Mouse (Mus musculus) stomach, embryonic 15.5 days (tissue): Measurements from ENCODE around the gene Ankrd28. TPM values are rescaled to one million over a fixed set of nuclear protein-coding genes. Genes with fewer than 3 reads are reported as not detected.

Experiments used
- ATAC-seq: fragments of 200-750 bp; cut with Nextera tagmentation; 2 replicates; pipeline ENCODE4 v1.8.0; 2017; ENCODE audit warnings: low read depth, moderate number of reproducible peaks, moderate TSS enrichment; ENCODE audit not compliant: insufficient read depth, low FRiP score
- H3K27ac ChIP-seq: fragments of 300-500 bp; sonication (generic); 2 replicates; pipeline ENCODE4 v1.5.1; 2015; ENCODE audit warnings: mild to moderate bottlenecking, inconsistent platforms
- H3K27me3 ChIP-seq: fragments of 300-500 bp; sonication (generic); replicated peaks from 2 replicates; pipeline ENCODE4 v1.6.1; 2015; ENCODE audit warnings: inconsistent platforms
- H3K36me3 ChIP-seq: fragments of 300-500 bp; sonication (generic); 2 replicates; pipeline ENCODE4 v1.6.1; 2015; ENCODE audit warnings: inconsistent platforms
- H3K4me1 ChIP-seq: fragments of 300-500 bp; sonication (generic); 2 replicates; pipeline ENCODE4 v1.6.1; 2015; ENCODE audit warnings: inconsistent platforms
- H3K4me2 ChIP-seq: fragments of 300-500 bp; sonication (generic); 2 replicates; pipeline ENCODE4 v1.6.1; 2015; ENCODE audit warnings: mild to moderate bottlenecking, inconsistent platforms
- H3K4me3 ChIP-seq: fragments of 300-500 bp; sonication (generic); replicated peaks from 2 replicates; pipeline ENCODE4 v1.5.1; 2015; ENCODE audit warnings: inconsistent platforms
- H3K9ac ChIP-seq: fragments of 300-500 bp; sonication (generic); 2 replicates; pipeline ENCODE4 v1.6.1; 2015; ENCODE audit warnings: inconsistent platforms
- H3K9me3 ChIP-seq: fragments of 300-500 bp; sonication (generic); 2 replicates; pipeline ENCODE4 v1.6.1; 2016; ENCODE audit warnings: inconsistent platforms
- WGBS: fragments of 180-500 bp; shearing (Covaris S2); methylation state at CpG from one replicate; pipeline ENCODE4 v1.1.7; 2015; 5-methylcytosine and 5-hydroxymethylcytosine counted together
- polyA plus RNA-seq: library from polyadenylated mRNA; unstranded; fragments of >200 nt; fragmentation: Nextera tagmentation; extraction: Ambion mirVana; gene quantifications from 2 replicates; pipeline ENCODE4 v1.2.1, GENCODE M21; 2015

The Ankrd28 gene
- polyA plus RNA-seq, 1 experiment from 2014 or later, result 6.9 TPM

- H3K27ac ChIP-seq, result peak overlapping the region; percentile 94; the same call in 1 of the 2 replicates
- H3K27me3 ChIP-seq, result no peaks in the 10 kb centered on the region
- no peaks in the 10 kb centered on the region for H3K9me3 ChIP-seq
- ATAC-seq, result no peak
- no peaks in the 10 kb centered on the region for H3K36me3 ChIP-seq
- 6% methylated on average over 7 of the region's 7 CpGs for WGBS
- 0 out of 2 replicates have a peak, but pooled peaks cover 4% of the 10 kb centered on the region for H3K4me1 ChIP-seq
- peak overlapping the region; percentile 92 for H3K4me3 ChIP-seq
- peak overlapping the region; percentile 90 for H3K4me2 ChIP-seq
- peak overlapping the region; percentile 45; the same call in 1 of the 2 replicates for H3K9ac ChIP-seq
These were observed 890 bp upstream of the Ankrd28 start for GRCm38 (mm10) chr14:31831370-31831712.

- peak overlapping the region; percentile 83 for H3K9ac ChIP-seq
- H3K4me2 ChIP-seq, result peak overlapping the region; percentile 84
- peak overlapping the region; percentile 92 for H3K4me3 ChIP-seq
- WGBS, result under 1% methylated on average over 78 of the region's 97 CpGs
- H3K27me3 ChIP-seq, result no peaks in the 10 kb centered on the region
- peak overlapping the region; percentile 94 for H3K27ac ChIP-seq
- no peaks in the 10 kb centered on the region for H3K9me3 ChIP-seq
- peak; percentile 40 for ATAC-seq
- no peaks in the 10 kb centered on the region for H3K36me3 ChIP-seq
- 0 out of 2 replicates have a peak, but pooled peaks cover 4% of the 10 kb centered on the region for H3K4me1 ChIP-seq
These were observed 489 bp downstream of the Ankrd28 start for GRCm38 (mm10) chr14:31829761-31830562.

GRCm38 (mm10) chr14:31827221-31827620 is 3.2 kb downstream of the Ankrd28 start:
- Histone ChIP-seq H3K4me3 (no peak overlapping the region), H3K27ac (no peak overlapping the region), H3K27me3 (no peaks in the 10 kb centered on the region), H3K4me1 (0 out of 2 replicates have a peak, but pooled peaks cover 4% of the 10 kb centered on the region), H3K9ac (no peak overlapping the region), H3K36me3 (no peaks in the 10 kb centered on the region), H3K9me3 (no peaks in the 10 kb centered on the region), H3K4me2 (no peak overlapping the region)
- ATAC-seq, result no peak

- Histone ChIP-seq H3K4me1 (no peaks in the 10 kb centered on the region), H3K27me3 (no peaks in the 10 kb centered on the region), H3K4me3 (no peak overlapping the region), H3K27ac (no peak overlapping the region), H3K9ac (no peak overlapping the region), H3K9me3 (no peaks in the 10 kb centered on the region), H3K36me3 (no peaks in the 10 kb centered on the region), H3K4me2 (no peak overlapping the region)
- no peak for ATAC-seq
- WGBS, result 89% methylated on average over 5 of the region's 5 CpGs
These were observed 20.5 kb downstream of the Ankrd28 start for GRCm38 (mm10) chr14:31809942-31810341.

- H3K36me3 ChIP-seq, result no peaks in the 10 kb centered on the region
- H3K27ac ChIP-seq, result no peak overlapping the region
- no peaks in the 10 kb centered on the region for H3K4me1 ChIP-seq
- H3K9ac ChIP-seq, result no peak overlapping the region
- H3K9me3 ChIP-seq, result no peaks in the 10 kb centered on the region
- WGBS, result 65% methylated on average over 2 of the region's 2 CpGs
- H3K4me2 ChIP-seq, result no peak overlapping the region
- H3K4me3 ChIP-seq, result no peak overlapping the region
- ATAC-seq, result no peak
- H3K27me3 ChIP-seq, result no peaks in the 10 kb centered on the region
These were observed 26.7 kb downstream of the Ankrd28 start for GRCm38 (mm10) chr14:31803791-31804190.

GRCm38 (mm10) chr14:31800976-31801375 is 29.5 kb downstream of the Ankrd28 start:
- Histone ChIP-seq H3K27me3 (no peaks in the 10 kb centered on the region), H3K9me3 (no peaks in the 10 kb centered on the region), H3K36me3 (no peaks in the 10 kb centered on the region), H3K27ac (no peak overlapping the region), H3K9ac (no peak overlapping the region), H3K4me1 (no peaks in the 10 kb centered on the region), H3K4me3 (no peak overlapping the region), H3K4me2 (no peak overlapping the region)
- WGBS, result 80% methylated on average over 7 of the region's 7 CpGs
- ATAC-seq, result no peak

GRCm38 (mm10) chr14:31800446-31800845 is 30.0 kb downstream of the Ankrd28 start:
- WGBS, result 80% methylated on average over 5 of the region's 5 CpGs
- Histone ChIP-seq H3K27ac (no peak overlapping the region), H3K9me3 (no peaks in the 10 kb centered on the region), H3K27me3 (no peaks in the 10 kb centered on the region), H3K4me3 (no peak overlapping the region), H3K4me2 (no peak overlapping the region), H3K4me1 (no peaks in the 10 kb centered on the region), H3K9ac (no peak overlapping the region), H3K36me3 (no peaks in the 10 kb centered on the region)
- ATAC-seq, result no peak

GRCm38 (mm10) chr14:31798937-31799336 is 31.5 kb downstream of the Ankrd28 start:
- H3K27ac ChIP-seq, result no peak overlapping the region
- no peaks in the 10 kb centered on the region for H3K36me3 ChIP-seq
- no peaks in the 10 kb centered on the region for H3K27me3 ChIP-seq
- H3K9me3 ChIP-seq, result no peaks in the 10 kb centered on the region
- no peak overlapping the region for H3K4me2 ChIP-seq
- 69% methylated on average over 10 of the region's 10 CpGs for WGBS
- no peak overlapping the region for H3K9ac ChIP-seq
- no peak for ATAC-seq
- no peak overlapping the region for H3K4me3 ChIP-seq
- H3K4me1 ChIP-seq, result no peaks in the 10 kb centered on the region

GRCm38 (mm10) chr14:31795535-31795934 is 34.9 kb downstream of the Ankrd28 start:
- H3K4me2 ChIP-seq, result no peak overlapping the region
- H3K9ac ChIP-seq, result no peak overlapping the region
- WGBS, result 54% methylated on average over 1 of the region's 1 CpGs
- no peaks in the 10 kb centered on the region for H3K36me3 ChIP-seq
- H3K27ac ChIP-seq, result no peak overlapping the region
- no peaks in the 10 kb centered on the region for H3K27me3 ChIP-seq
- ATAC-seq, result no peak
- no peaks in the 10 kb centered on the region for H3K9me3 ChIP-seq
- H3K4me1 ChIP-seq, result no peaks in the 10 kb centered on the region
- H3K4me3 ChIP-seq, result no peak overlapping the region

- no peak for ATAC-seq
- no peak overlapping the region for H3K4me3 ChIP-seq
- H3K36me3 ChIP-seq, result no peaks in the 10 kb centered on the region
- no peaks in the 10 kb centered on the region for H3K4me1 ChIP-seq
- H3K4me2 ChIP-seq, result no peak overlapping the region
- H3K9ac ChIP-seq, result no peak overlapping the region
- WGBS, result 19% methylated on average over 1 of the region's 1 CpGs
- H3K27ac ChIP-seq, result no peak overlapping the region
- no peaks in the 10 kb centered on the region for H3K9me3 ChIP-seq
- no peaks in the 10 kb centered on the region for H3K27me3 ChIP-seq
These were observed 35.7 kb downstream of the Ankrd28 start for GRCm38 (mm10) chr14:31794776-31795126.

GRCm38 (mm10) chr14:31793979-31794775 is 36.3 kb downstream of the Ankrd28 start:
- no peaks in the 10 kb centered on the region for H3K4me1 ChIP-seq
- ATAC-seq, result no peak; the same call in 1 of the 2 replicates
- no peaks in the 10 kb centered on the region for H3K27me3 ChIP-seq
- H3K27ac ChIP-seq, result no peak overlapping the region
- H3K9ac ChIP-seq, result no peak overlapping the region
- H3K4me2 ChIP-seq, result no peak overlapping the region
- 60% methylated on average over 4 of the region's 4 CpGs for WGBS
- H3K36me3 ChIP-seq, result no peaks in the 10 kb centered on the region
- H3K9me3 ChIP-seq, result no peaks in the 10 kb centered on the region
- no peak overlapping the region for H3K4me3 ChIP-seq

- Histone ChIP-seq H3K27ac (no peak overlapping the region), H3K27me3 (no peaks in the 10 kb centered on the region), H3K9me3 (no peaks in the 10 kb centered on the region), H3K4me3 (no peak overlapping the region), H3K9ac (no peak overlapping the region), H3K4me1 (no peaks in the 10 kb centered on the region), H3K36me3 (no peaks in the 10 kb centered on the region), H3K4me2 (no peak overlapping the region)
- no peak for ATAC-seq
- 64% methylated on average over 1 of the region's 1 CpGs for WGBS
These were observed 39.7 kb downstream of the Ankrd28 start for GRCm38 (mm10) chr14:31790797-31791196.
